Mouse (Mus musculus) hindbrain, postnatal 0 days (tissue): ENCODE results near the gene Zscan29. TPM values are rescaled to one million over a fixed set of nuclear protein-coding genes. Genes with fewer than 3 reads are reported as not detected.

Experiments used
- ATAC-seq: fragments of 200-750 bp; cut with Nextera tagmentation; 2 replicates; pipeline ENCODE4 v1.8.0; 2017; ENCODE audit warnings: mild to moderate bottlenecking, moderate TSS enrichment, moderate library complexity
- DNase-seq: peaks from one replicate; pipeline ENCODE4 v3.0.0-alpha.2; 2015; ENCODE audit warnings: low spot score
- H3K27ac ChIP-seq: fragments of 300-500 bp; sonication (generic); 2 replicates; pipeline ENCODE4 v1.5.1; 2014; ENCODE audit warnings: mild to moderate bottlenecking
- H3K27me3 ChIP-seq: fragments of 300-500 bp; sonication (generic); 2 replicates; pipeline ENCODE4 v1.6.1; 2014; ENCODE audit warnings: low read length, mixed read lengths; ENCODE audit not compliant: insufficient read depth
- H3K36me3 ChIP-seq: fragments of 300-500 bp; sonication (generic); 2 replicates; pipeline ENCODE4 v1.6.1; 2014; ENCODE audit warnings: low read length, mixed read lengths; ENCODE audit not compliant: insufficient read depth
- H3K4me1 ChIP-seq: fragments of 300-500 bp; sonication (generic); 2 replicates; pipeline ENCODE4 v1.6.1; 2014; ENCODE audit warnings: antibody characterized with exemption, low read length, mixed read lengths; ENCODE audit not compliant: insufficient read depth
- H3K4me2 ChIP-seq: fragments of 300-500 bp; sonication (generic); 2 replicates; pipeline ENCODE4 v1.6.1; 2014; ENCODE audit warnings: low read depth, mild to moderate bottlenecking, low read length, moderate library complexity, mixed read lengths
- H3K4me3 ChIP-seq: fragments of 300-500 bp; sonication (generic); 2 replicates; pipeline ENCODE4 v1.5.1; 2014; ENCODE audit warnings: low read length
- H3K9ac ChIP-seq: fragments of 300-500 bp; sonication (generic); replicated peaks from 2 replicates; pipeline ENCODE4 v1.6.1; 2014; ENCODE audit warnings: mild to moderate bottlenecking, low read length, moderate library complexity, mixed read lengths
- H3K9me3 ChIP-seq: fragments of 300-500 bp; sonication (generic); 2 replicates; pipeline ENCODE4 v1.6.1; 2016; ENCODE audit warnings: low read length, mixed read lengths
- CTCF ChIP-seq: IDR thresholded peaks from 2 replicates; pipeline ENCODE4 v1.5.1; 2016; ENCODE audit warnings: antibody characterized with exemption, control low read depth, low read depth
- WGBS: fragments of 180-500 bp; shearing (Covaris S2); extraction: QIAGEN DNeasy Blood & Tissue Kit; methylation state at CpG from one replicate; pipeline ENCODE4 v1.1.7; 2014; 5-methylcytosine and 5-hydroxymethylcytosine counted together
- polyA plus RNA-seq: library from polyadenylated mRNA; unstranded; fragments of >200 nt; fragmentation: Nextera tagmentation; extraction: Ambion mirVana; gene quantifications from 2 replicates; pipeline ENCODE4 v1.2.1, GENCODE M21; 2015
- total RNA-seq: library from RNA; depleted of rRNA; stranded (reverse); fragments of >200 nt; gene quantifications from 2 replicates; pipeline ENCODE4 v1.2.3, GENCODE M21; 2014

The Zscan29 gene
- total and polyA plus RNA-seq, 2 experiments from 2014 or later, result 5.3 to 5.7 TPM

GRCm38 (mm10) chr2:121153100-121153499 lies 17.8 kb downstream of the Zscan29 start:
- H3K36me3 ChIP-seq, result peaks cover 34% of the 10 kb centered on the region
- WGBS, result 91% methylated on average over 3 of the region's 3 CpGs

DNA sequence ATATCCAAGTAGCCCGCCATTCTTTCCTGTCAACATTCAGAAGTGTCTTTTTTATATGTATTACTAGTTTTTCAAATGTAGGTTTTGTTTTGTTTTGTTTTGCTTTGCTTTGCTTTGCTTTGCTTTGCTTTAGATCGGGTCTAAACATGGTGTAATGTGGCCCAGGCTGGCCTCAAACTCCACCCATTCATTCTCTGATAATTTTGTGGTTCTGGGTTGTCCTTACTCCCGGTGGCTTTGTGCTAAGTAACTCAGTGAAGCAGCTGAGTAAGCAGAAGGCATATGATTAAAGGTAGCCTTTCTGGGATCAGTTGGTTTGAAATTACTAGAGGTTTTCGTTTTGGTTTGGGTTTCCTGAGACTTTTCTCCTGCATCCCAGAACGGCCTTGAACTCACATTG lies 21.2 kb downstream of the Zscan29 start:
- Histone ChIP-seq H3K4me1 (no peaks in the 10 kb centered on the region), H3K4me3 (no peak overlapping the region), H3K9ac (no peak overlapping the region), H3K4me2 (no peak overlapping the region), H3K36me3 (peaks cover 35% of the 10 kb centered on the region), H3K9me3 (no peaks in the 10 kb centered on the region), H3K27ac (no peak overlapping the region), H3K27me3 (no peaks in the 10 kb centered on the region)
- 90% methylated on average over 5 of the region's 5 CpGs for WGBS
- ATAC-seq (no peak), DNase-seq (no peak)
- TF ChIP-seq CTCF, result no peak

More at GRCm38 (mm10) chr2:121153100-121153499, 17.8 kb downstream of the Zscan29 start:
- no peak overlapping the region for H3K4me2 ChIP-seq
- H3K9me3 ChIP-seq, result no peaks in the 10 kb centered on the region
- no peak overlapping the region for H3K4me3 ChIP-seq
- 0 out of 2 replicates have a peak, but pooled peaks have one; percentile 6 for TF ChIP-seq CTCF
- H3K27ac ChIP-seq, result no peak overlapping the region
- H3K27me3 ChIP-seq, result no peaks in the 10 kb centered on the region
- no peaks in the 10 kb centered on the region for H3K4me1 ChIP-seq
- DNase-seq, result no peak
- no peak overlapping the region for H3K9ac ChIP-seq
- no peak for ATAC-seq

GRCm38 (mm10) chr2:121142415-121142814 lies 28.5 kb downstream of the Zscan29 start:
- H3K36me3 ChIP-seq, result peaks cover 7% of the 10 kb centered on the region; the same call in 1 of the 2 replicates
- no peak overlapping the region for H3K4me3 ChIP-seq
- DNase-seq (no peak), ATAC-seq (no peak)
- no peak for TF ChIP-seq CTCF
- no peaks in the 10 kb centered on the region for H3K27me3 ChIP-seq
- WGBS, result 23% methylated on average over 2 of the region's 2 CpGs
- no peak overlapping the region for H3K9ac ChIP-seq
- H3K4me1 ChIP-seq, result peaks cover 16% of the 10 kb centered on the region
- no peak overlapping the region for H3K4me2 ChIP-seq
- H3K9me3 ChIP-seq, result no peaks in the 10 kb centered on the region
- H3K27ac ChIP-seq, result no peak overlapping the region

- no peak for TF ChIP-seq CTCF
- ATAC-seq (no peak), DNase-seq (peak; percentile 2)
- H3K36me3 ChIP-seq, result peaks cover 1% of the 10 kb centered on the region; the same call in 1 of the 2 replicates
- H3K4me3 ChIP-seq, result peak overlapping the region; percentile 77
- H3K4me1 ChIP-seq, result peaks cover 16% of the 10 kb centered on the region
- H3K27me3 ChIP-seq, result no peaks in the 10 kb centered on the region
- WGBS, result 67% methylated on average over 16 of the region's 16 CpGs
- H3K4me2 ChIP-seq, result peak overlapping the region; percentile 73
- peak overlapping the region; percentile 99 for H3K27ac ChIP-seq
- peak overlapping the region; percentile 92 for H3K9ac ChIP-seq
- H3K9me3 ChIP-seq, result no peaks in the 10 kb centered on the region
Measured at GRCm38 (mm10) chr2:121141216-121142035, 29.5 kb downstream of the Zscan29 start.

DNA sequence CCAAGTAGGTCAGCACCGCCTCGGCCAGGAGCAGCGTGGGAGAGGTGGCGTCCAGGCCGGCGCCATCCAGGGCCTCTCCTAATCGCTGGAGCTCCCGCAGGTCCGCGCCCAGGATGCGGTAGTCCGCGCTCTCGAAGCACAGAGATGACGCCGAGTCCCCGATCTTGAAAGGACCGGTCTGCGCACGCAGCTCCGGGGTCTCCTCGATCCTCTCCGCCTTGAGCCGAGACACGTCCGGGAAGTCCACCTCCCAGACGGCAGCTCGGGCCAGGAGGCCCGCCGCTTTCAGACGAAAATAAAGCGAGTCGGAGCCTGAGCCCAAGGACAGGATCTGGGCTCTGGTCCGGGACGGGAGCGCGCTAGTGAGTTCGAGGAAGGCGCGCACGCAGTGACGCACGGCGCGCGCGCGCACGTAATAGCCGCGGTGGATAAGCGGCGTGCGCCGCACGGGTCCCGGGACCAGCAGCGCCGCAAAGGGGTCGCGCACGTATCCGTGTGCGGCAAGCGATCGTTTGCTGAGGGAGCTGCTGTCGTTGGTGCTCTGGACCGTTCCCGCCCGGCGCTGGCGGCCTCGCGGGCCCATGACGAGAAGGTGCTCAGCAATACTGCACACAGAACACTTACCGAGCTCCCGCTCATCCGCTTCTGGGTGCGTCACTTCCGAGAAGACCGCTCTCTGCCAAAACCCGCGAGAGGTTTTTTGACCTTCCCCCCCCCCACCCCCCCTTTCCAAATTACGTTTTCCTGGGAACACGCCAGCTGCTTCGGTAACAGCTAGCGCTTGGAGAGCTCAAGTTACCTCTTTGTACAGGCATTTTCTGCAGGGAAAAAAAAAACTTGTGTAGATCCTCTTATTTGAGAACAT lies 30.7 kb downstream of the Zscan29 start, which contains the start of the genes Adal and Lcmt2:
Adal (plus strand) TSS at position 411 of the 865 bp plus-strand sequence.
Lcmt2 (minus strand) TSS at position 636 of the 865 bp plus-strand sequence.
- H3K4me2 ChIP-seq, result peak within 1 kb of the TSS; percentile 73
- H3K9ac ChIP-seq, result peak within 1 kb of the TSS; percentile 92
- no peak for TF ChIP-seq CTCF
- peaks cover 16% of the 10 kb centered on the region for H3K4me1 ChIP-seq
- no peaks in the 10 kb centered on the region for H3K36me3 ChIP-seq
- ATAC-seq, result peak; percentile 96
- peak; percentile 96 for DNase-seq
- H3K4me3 ChIP-seq, result peak within 1 kb of the TSS; percentile 77
- H3K27ac ChIP-seq, result peak within 1 kb of the TSS; percentile 99
- H3K27me3 ChIP-seq, result no peaks in the 10 kb centered on the region
- no peaks in the 10 kb centered on the region for H3K9me3 ChIP-seq
- 2% methylated on average over 87 of the region's 87 CpGs for WGBS

GRCm38 (mm10) chr2:121139266-121140017 lies 31.5 kb downstream of the Zscan29 start:
- no peak; the same call in 1 of the 2 replicates for TF ChIP-seq CTCF
- H3K27ac ChIP-seq, result peak overlapping the region; percentile 99
- peak overlapping the region; percentile 73 for H3K4me2 ChIP-seq
- DNase-seq, result peak; percentile 61
- 33% methylated on average over 29 of the region's 29 CpGs for whole genome bisulfite sequencing
- peak overlapping the region; percentile 92 for H3K9ac ChIP-seq
- H3K4me3 ChIP-seq, result peak overlapping the region; percentile 77
- peaks cover 16% of the 10 kb centered on the region for H3K4me1 ChIP-seq
- no peak for ATAC-seq
- H3K36me3 ChIP-seq, result no peaks in the 10 kb centered on the region
- H3K9me3 ChIP-seq, result no peaks in the 10 kb centered on the region
- H3K27me3 ChIP-seq, result no peaks in the 10 kb centered on the region
